Mouse (Mus musculus) ES-E14 (cell line): ENCODE measurements around the gene Lurap1l.

Source experiments
- CHD2 ChIP-seq: IDR thresholded peaks from 2 replicates; pipeline ENCODE4 v1.6.1; 2014; ENCODE audit warnings: mild to moderate bottlenecking, low read depth, low read length, inconsistent platforms
- HCFC1 ChIP-seq: IDR thresholded peaks from 2 replicates; pipeline ENCODE4 v1.6.1; 2012; ENCODE audit warnings: low read length, inconsistent platforms, borderline replicate concordance; ENCODE audit not compliant: insufficient read depth
- MAFK ChIP-seq: IDR thresholded peaks from 2 replicates; pipeline ENCODE4 v1.6.1; 2014; ENCODE audit warnings: mild to moderate bottlenecking, low read depth, low read length, inconsistent platforms; ENCODE audit not compliant: insufficient read depth
- ZNF384 ChIP-seq: IDR thresholded peaks from 2 replicates; pipeline ENCODE4 v1.6.1; 2012; ENCODE audit warnings: low read depth, low read length, inconsistent platforms

DNA sequence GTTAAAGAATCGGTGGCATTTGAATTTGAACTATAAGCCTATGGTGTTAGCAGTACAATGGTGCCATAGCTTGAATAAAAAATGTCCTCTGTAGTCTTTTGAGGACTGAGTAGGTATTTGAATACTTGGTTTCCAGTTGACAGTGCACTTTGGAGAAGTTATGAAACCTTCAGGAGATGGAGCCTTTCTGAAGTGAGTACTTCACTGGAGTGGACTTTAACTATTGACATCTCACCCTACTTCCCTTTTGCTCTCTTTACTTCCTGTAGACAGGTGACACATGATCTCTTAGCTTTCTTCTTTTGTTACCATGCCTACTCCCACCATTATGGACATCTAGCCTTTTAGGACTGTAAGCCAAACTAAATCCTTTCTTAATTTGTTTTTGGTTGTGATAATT, 80.4 kb downstream of the Lurap1l start:
- TF ChIP-seq CHD2 = no peak
- TF ChIP-seq ZNF384 = no peak
- TF ChIP-seq MAFK = no peak
- no peak for TF ChIP-seq HCFC1
